Mouse (Mus musculus) midbrain, embryonic 13.5 days (tissue): ENCODE data around the gene Pilra. TPM values are rescaled to one million over a fixed set of nuclear protein-coding genes. Genes with fewer than 3 reads are reported as not detected.

Experiments
- ATAC-seq: fragments of 200-750 bp; cut with Nextera tagmentation; 2 replicates; pipeline ENCODE4 v1.8.0; 2017; ENCODE audit warnings: mild to moderate bottlenecking, moderate TSS enrichment, moderate library complexity
- H3K27ac ChIP-seq: fragments of 300-500 bp; sonication (generic); 2 replicates; pipeline ENCODE4 v1.5.1; 2015; ENCODE audit warnings: inconsistent platforms, mild to moderate bottlenecking, moderate library complexity
- H3K27me3 ChIP-seq: fragments of 300-500 bp; sonication (generic); 2 replicates; pipeline ENCODE4 v1.6.1; 2015; ENCODE audit warnings: mild to moderate bottlenecking, inconsistent platforms
- H3K36me3 ChIP-seq: fragments of 300-500 bp; sonication (generic); 2 replicates; pipeline ENCODE4 v1.6.1; 2015; ENCODE audit warnings: mild to moderate bottlenecking, inconsistent platforms
- H3K4me1 ChIP-seq: fragments of 300-500 bp; sonication (generic); replicated peaks from 2 replicates; pipeline ENCODE4 v1.6.1; 2015; ENCODE audit warnings: inconsistent platforms
- H3K4me2 ChIP-seq: fragments of 300-500 bp; sonication (generic); replicated peaks from 2 replicates; pipeline ENCODE4 v1.6.1; 2015; ENCODE audit warnings: moderate library complexity, mild to moderate bottlenecking, inconsistent platforms
- H3K4me3 ChIP-seq: fragments of 300-500 bp; sonication (generic); replicated peaks from 2 replicates; pipeline ENCODE4 v1.5.1; 2015; ENCODE audit warnings: mild to moderate bottlenecking, inconsistent platforms
- H3K9ac ChIP-seq: fragments of 300-500 bp; sonication (generic); replicated peaks from 2 replicates; pipeline ENCODE4 v1.6.1; 2015; ENCODE audit warnings: mild to moderate bottlenecking, inconsistent platforms
- H3K9me3 ChIP-seq: fragments of 300-500 bp; sonication (generic); 2 replicates; pipeline ENCODE4 v1.6.1; 2016; ENCODE audit warnings: mild to moderate bottlenecking, inconsistent platforms
- polyA plus RNA-seq: library from polyadenylated mRNA; unstranded; fragments of >200 nt; fragmentation: Nextera tagmentation; extraction: Ambion mirVana; gene quantifications from 2 replicates; pipeline ENCODE4 v1.2.1, GENCODE M21; 2015

Gene Pilra
- polyA plus RNA-seq, 1 experiment from 2014 or later = 0.42 TPM

GRCm38 (mm10) chr5:137772755-137773154, 63.3 kb downstream of the Pilra start:
- Histone ChIP-seq H3K9me3 (no peaks in the 10 kb centered on the region), H3K4me3 (no peak overlapping the region), H3K27ac (no peak overlapping the region), H3K36me3 (no peaks in the 10 kb centered on the region), H3K4me2 (no peak overlapping the region), H3K27me3 (no peaks in the 10 kb centered on the region), H3K9ac (no peak overlapping the region), H3K4me1 (peaks cover 10% of the 10 kb centered on the region)
- ATAC-seq = no peak

Other genes starting within 250 kb of the Pilra start
- 37.6 and 43.1 TPM in 2 replicates for gene Mospd3, start 235.2 kb downstream of the Pilra start, polyA plus RNA-seq
- 9.0 and 10.5 TPM in 2 replicates for gene Pcolce, start 222.5 kb downstream of the Pilra start, polyA plus RNA-seq
- gene Fbxo24, start 207.3 kb downstream of the Pilra start, polyA plus RNA-seq = 0.23 and 0.32 TPM in 2 replicates
- gene Lrch4, start 207.2 kb downstream of the Pilra start, polyA plus RNA-seq = 18.7 and 21.4 TPM in 2 replicates
- 9.2 and 9.9 TPM in 2 replicates for gene Gm20605, start 207.1 kb downstream of the Pilra start, polyA plus RNA-seq
- gene Sap25, start 194.9 kb downstream of the Pilra start, polyA plus RNA-seq = 2.7 and 10.9 TPM in 2 replicates
- gene Irs3, start 190.6 kb downstream of the Pilra start, polyA plus RNA-seq = not detected in 2 replicates
- gene Agfg2, start 151.6 kb downstream of the Pilra start, polyA plus RNA-seq = 19.5 and 19.6 TPM in 2 replicates
- gene Nyap1, start 94.7 kb downstream of the Pilra start, polyA plus RNA-seq = 39.9 and 42.3 TPM in 2 replicates
- gene Tsc22d4, start 90.6 kb downstream of the Pilra start, polyA plus RNA-seq = 44.2 and 54.0 TPM in 2 replicates
- 43.4 and 48.9 TPM in 2 replicates for gene Ppp1r35, start 57.4 kb downstream of the Pilra start, polyA plus RNA-seq
- 10.6 and 11.0 TPM in 2 replicates for gene Mepce, start 48.6 kb downstream of the Pilra start, polyA plus RNA-seq
- gene Zcwpw1, start 48.5 kb downstream of the Pilra start, polyA plus RNA-seq = 10.9 and 12.0 TPM in 2 replicates
- not detected in 2 replicates for gene Pilrb1, start 21.8 kb upstream of the Pilra start, polyA plus RNA-seq
- gene Pilrb2, start 35.5 kb upstream of the Pilra start, polyA plus RNA-seq = not detected in 2 replicates
- gene Cyp3a13, start 85.3 kb upstream of the Pilra start, polyA plus RNA-seq = 0.06 TPM in 1 of 2 replicates, not detected in the other
- gene Gjc3, start 126.8 kb upstream of the Pilra start, polyA plus RNA-seq = 0.08 and 0.23 TPM in 2 replicates
- gene Azgp1, start 145.2 kb upstream of the Pilra start, polyA plus RNA-seq = not detected in 2 replicates
- not detected in 2 replicates for gene Smok3a, start 185.0 kb upstream of the Pilra start, polyA plus RNA-seq
- not detected in 2 replicates for gene Smok3b, start 185.1 kb upstream of the Pilra start, polyA plus RNA-seq
- gene Smok3c, start 216.9 kb upstream of the Pilra start, polyA plus RNA-seq = not detected in 2 replicates
- gene Zkscan1, start 248.8 kb upstream of the Pilra start, polyA plus RNA-seq = 31.5 and 32.1 TPM in 2 replicates